Comparison of ENCODE assay signal across 18 mouse cellular contexts in the genomic region with DNA sequence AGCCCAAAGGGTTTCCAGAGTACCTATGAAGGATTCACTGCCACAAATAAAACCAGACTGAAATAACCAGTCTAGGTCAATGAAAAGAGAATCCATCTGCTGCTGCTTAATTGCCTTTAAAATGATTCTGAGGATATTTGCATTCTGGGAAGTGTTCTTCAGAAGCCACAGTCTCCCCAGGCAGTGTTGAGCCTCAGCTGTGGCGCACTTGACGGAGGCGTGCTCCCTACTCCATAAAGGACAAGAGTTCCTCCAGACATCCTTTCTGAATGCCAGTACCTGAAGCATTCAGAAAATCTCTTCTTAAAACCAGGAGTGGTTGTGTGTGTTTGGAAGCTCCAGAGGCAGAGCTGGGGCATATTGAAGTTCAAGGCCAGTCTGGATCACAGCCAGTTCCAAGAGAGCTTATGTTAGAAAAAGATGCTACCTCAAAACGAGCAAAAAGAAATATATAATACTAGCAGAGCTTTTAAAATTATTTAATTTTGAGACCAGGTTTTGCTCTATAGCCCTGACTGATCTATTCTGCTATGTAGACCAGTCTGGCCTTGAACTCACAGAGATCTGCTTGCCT.
A peak's percentile ranks its signal among the peaks of the same experiment; 100 is the strongest.
DNase-seq lines count a peak whose midpoint lies in the region; TF ChIP-seq lines count a peak whose summit lies in the region.
"Had no signal": no experiment of that assay in that cellular context is flagged by ENCODE, and none has a peak within 500 bp of the region (broad histone marks: within the 10 kb centered on the region; RNA-seq: fewer than 3 reads in every experiment).

No protein-coding gene starts in this region.

- TF ChIP-seq CTCF in liver, adult 2 months (IDR thresholded peaks at IDR 0.05; ENCODE audit: low read depth, low read length) = no peak

- H3K4me3 ChIP-seq in liver, adult 2 months (ENCODE audit: insufficient read depth, low read depth, low read length) = no peak overlapping the region
- H3K4me3 ChIP-seq: embryonic facial prominence, embryonic 12.5 days; heart, embryonic 13.5 days; hindbrain, embryonic 10.5 days; limb, embryonic 13.5 days had no signal

- H3K27me3 ChIP-seq in liver, adult 2 months (ENCODE audit: control insufficient read depth, insufficient read depth, low read length) = no peaks in the 10 kb centered on the region
- H3K27me3 ChIP-seq: CH12.LX; embryonic facial prominence, embryonic 12.5 days; heart, embryonic 13.5 days; limb, embryonic 13.5 days had no signal

- no peak overlapping the region for H3K9ac ChIP-seq in liver, adult 2 months (ENCODE audit: low read depth, low read length)
- H3K9ac ChIP-seq: embryonic facial prominence, embryonic 12.5 days; heart, embryonic 13.5 days; limb, embryonic 13.5 days had no signal

- DNase-seq in adrenal gland, adult (ENCODE audit: inconsistent age in 2 of 2, low spot score in 1 of 2) = peak; percentile 61 to 75
- no peak for DNase-seq in adrenal gland, postnatal 4 days (ENCODE audit: low spot score in 2 of 2)
- peak; percentile 72 for DNase-seq in liver, adult 2 months (ENCODE audit: extremely low read depth, low read depth, low spot score)
- DNase-seq in liver = no peak
- DNase-seq in right cerebral cortex, adult 2 months (ENCODE audit: low spot score in 2 of 2) = peak; percentile 11 to 18
- DNase-seq in right cerebral cortex, postnatal 14 days = no peak
- no peak for DNase-seq in ovary, postnatal 36 days (ENCODE audit: low spot score)
- DNase-seq in cerebellum, adult 9-10 months = no peak
- DNase-seq: cerebellum, postnatal 36 days; kidney, adult 2 months; kidney, postnatal 4 days; layer of hippocampus, postnatal 36 days; thymus, postnatal 14 days had no signal

- no peak for TF ChIP-seq POLR2A in liver, adult 2 months (IDR thresholded peaks at IDR 0.05; ENCODE audit: extremely low read depth, insufficient read depth, low read length)

- H3K79me2 ChIP-seq in liver, adult 2 months (ENCODE audit: control insufficient read depth, insufficient read depth, low read length) = no peaks in the 10 kb centered on the region

- no peak overlapping the region for H3K27ac ChIP-seq in liver, adult 2 months (replicated peaks; ENCODE audit: insufficient read depth, low read depth, low read length)
- H3K27ac ChIP-seq: embryonic facial prominence, embryonic 12.5 days; limb, embryonic 13.5 days had no signal

- H3K4me1 ChIP-seq in liver, adult 2 months (ENCODE audit: control insufficient read depth, insufficient read depth, low read length) = peaks cover 18% of the 10 kb centered on the region
- H3K4me1 ChIP-seq: embryonic facial prominence, embryonic 12.5 days had no signal

- no peaks in the 10 kb centered on the region for H3K36me3 ChIP-seq in liver, adult 2 months (ENCODE audit: control insufficient read depth, insufficient read depth, low read length)
- H3K36me3 ChIP-seq: hindbrain, embryonic 10.5 days had no signal

- 75% methylated on average over 4 of the region's 4 CpGs for WGBS in liver, adult 2 months

Comparison
In these comparisons a context has a peak if more than half of its experiments do, and no peak if none do; other contexts are left out.
1. DNase-seq: peak in adrenal gland, adult (2 of 2), liver, adult 2 months (single experiment) and right cerebral cortex, adult 2 months (2 of 2); none in adrenal gland, postnatal 4 days (0 of 2), liver (single experiment), right cerebral cortex, postnatal 14 days (single experiment), ovary, postnatal 36 days (single experiment) and cerebellum, adult 9-10 months (single experiment).